Mouse (Mus musculus): ENCODE measurements around the gene Wipf3. TPM values are rescaled to one million over a fixed set of nuclear protein-coding genes. Genes with fewer than 3 reads are reported as not detected.
A peak's percentile ranks its signal among the peaks of the same experiment; 100 is the strongest.

Wipf3 gene
- polyA plus RNA-seq, 1 experiment from 2014 or later = 1.4 TPM

- Histone ChIP-seq H3K9ac (no peak overlapping the region), H3K4me1 (peaks cover 24% of the 10 kb centered on the region), H3K4me2 (replicated peaks) (no peak overlapping the region), H3K27me3 (no peaks in the 10 kb centered on the region), H3K27ac (peak overlapping the region; percentile 75; the same call in 1 of the 2 replicates), H3K4me3 (no peak overlapping the region), H3K9me3 (no peaks in the 10 kb centered on the region), H3K36me3 (no peaks in the 10 kb centered on the region)
- WGBS = 57% methylated on average over 5 of the region's 5 CpGs
- ATAC-seq (ENCODE audit: insufficient number of reproducible peaks, insufficient read depth, low FRiP score, low TSS enrichment) = no peak
Measured at GRCm38 (mm10) chr6:54507808-54508207, 78.4 kb downstream of the Wipf3 start.

GRCm38 (mm10) chr6:54508256-54508793 lies 78.9 kb downstream of the Wipf3 start:
- whole genome bisulfite sequencing = 41% methylated on average over 6 of the region's 6 CpGs
- ATAC-seq (ENCODE audit: insufficient number of reproducible peaks, insufficient read depth, low FRiP score, low TSS enrichment) = peak; percentile 66

DNA sequence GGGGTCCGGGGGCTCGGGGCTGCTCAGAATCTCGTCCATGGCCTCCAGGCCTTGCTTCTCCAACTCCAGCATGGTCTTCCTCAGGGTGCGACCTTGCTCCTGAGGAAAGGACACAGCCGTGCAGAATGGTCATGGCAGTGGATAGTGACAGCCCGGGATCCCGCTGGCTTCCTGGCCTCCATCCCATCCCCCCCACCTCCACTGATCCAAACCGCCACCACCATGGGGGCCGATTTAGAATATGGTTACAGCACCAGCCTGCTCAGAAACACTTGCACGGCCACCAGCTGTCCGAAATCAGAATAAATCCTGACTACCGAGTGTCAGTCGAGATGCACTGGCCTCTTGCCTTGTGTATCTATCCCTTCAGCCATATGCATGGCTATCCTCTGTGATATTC lies 79.9 kb downstream of the Wipf3 start:
- Histone ChIP-seq H3K4me3 (no peak overlapping the region), H3K4me2 (replicated peaks) (no peak overlapping the region), H3K4me1 (peaks cover 24% of the 10 kb centered on the region), H3K27ac (peak overlapping the region; percentile 50; the same call in 1 of the 2 replicates), H3K27me3 (0 out of 2 replicates have a peak, but pooled peaks cover 2% of the 10 kb centered on the region), H3K36me3 (no peaks in the 10 kb centered on the region), H3K9ac (no peak overlapping the region), H3K9me3 (no peaks in the 10 kb centered on the region)
- no peak for ATAC-seq (ENCODE audit: insufficient number of reproducible peaks, insufficient read depth, low FRiP score, low TSS enrichment)
- 81% methylated on average over 13 of the region's 13 CpGs for WGBS

More at GRCm38 (mm10) chr6:54508256-54508793, 78.9 kb downstream of the Wipf3 start:
- no peak overlapping the region for H3K9ac ChIP-seq
- peak overlapping the region; percentile 75 for H3K27ac ChIP-seq
- no peaks in the 10 kb centered on the region for H3K27me3 ChIP-seq
- H3K4me3 ChIP-seq = no peak overlapping the region
- peaks cover 24% of the 10 kb centered on the region for H3K4me1 ChIP-seq
- H3K9me3 ChIP-seq = no peaks in the 10 kb centered on the region
- H3K4me2 ChIP-seq (replicated peaks) = no peak overlapping the region
- no peaks in the 10 kb centered on the region for H3K36me3 ChIP-seq

DNA sequence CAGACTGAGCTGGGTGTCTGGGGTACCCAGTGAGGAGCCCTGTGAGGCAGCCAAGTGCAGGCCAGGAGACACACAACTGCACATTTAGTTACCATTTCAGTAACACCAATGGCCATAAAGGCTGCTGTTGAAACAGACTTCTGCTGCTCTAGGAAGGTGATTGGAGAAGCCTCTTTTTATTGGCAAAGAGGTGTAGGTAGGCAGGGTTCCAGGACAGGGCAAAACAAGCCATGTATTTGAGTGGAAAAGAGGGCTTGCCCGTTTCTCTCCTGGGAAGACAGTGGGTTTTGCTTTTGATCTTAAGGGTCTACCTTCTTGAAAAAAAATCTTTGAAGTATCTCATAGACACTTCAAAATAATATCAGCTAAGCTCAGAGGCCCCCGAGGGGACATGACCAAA lies 82.9 kb downstream of the Wipf3 start:
- no peaks in the 10 kb centered on the region for H3K9me3 ChIP-seq
- H3K27ac ChIP-seq = no peak overlapping the region
- H3K9ac ChIP-seq = no peak overlapping the region
- no peak overlapping the region for H3K4me2 ChIP-seq (replicated peaks)
- ATAC-seq (ENCODE audit: insufficient number of reproducible peaks, insufficient read depth, low FRiP score, low TSS enrichment) = no peak
- H3K36me3 ChIP-seq = no peaks in the 10 kb centered on the region
- no peak overlapping the region for H3K4me3 ChIP-seq
- 0 out of 2 replicates have a peak, but pooled peaks cover 2% of the 10 kb centered on the region for H3K27me3 ChIP-seq
- peaks cover 22% of the 10 kb centered on the region for H3K4me1 ChIP-seq
- 60% methylated on average over 2 of the region's 2 CpGs for WGBS

GRCm38 (mm10) chr6:54516512-54517134 lies 87.2 kb downstream of the Wipf3 start:
- H3K27me3 ChIP-seq = 0 out of 2 replicates have a peak, but pooled peaks cover 2% of the 10 kb centered on the region
- H3K4me2 ChIP-seq (replicated peaks) = no peak overlapping the region
- WGBS = 84% methylated on average over 2 of the region's 2 CpGs
- no peak overlapping the region for H3K27ac ChIP-seq
- no peak overlapping the region for H3K9ac ChIP-seq
- 0 out of 2 replicates have a peak, but pooled peaks have one; percentile 41 for ATAC-seq (ENCODE audit: insufficient number of reproducible peaks, insufficient read depth, low FRiP score, low TSS enrichment)
- H3K9me3 ChIP-seq = no peaks in the 10 kb centered on the region
- no peaks in the 10 kb centered on the region for H3K4me1 ChIP-seq
- H3K36me3 ChIP-seq = no peaks in the 10 kb centered on the region
- H3K4me3 ChIP-seq = no peak overlapping the region

DNA sequence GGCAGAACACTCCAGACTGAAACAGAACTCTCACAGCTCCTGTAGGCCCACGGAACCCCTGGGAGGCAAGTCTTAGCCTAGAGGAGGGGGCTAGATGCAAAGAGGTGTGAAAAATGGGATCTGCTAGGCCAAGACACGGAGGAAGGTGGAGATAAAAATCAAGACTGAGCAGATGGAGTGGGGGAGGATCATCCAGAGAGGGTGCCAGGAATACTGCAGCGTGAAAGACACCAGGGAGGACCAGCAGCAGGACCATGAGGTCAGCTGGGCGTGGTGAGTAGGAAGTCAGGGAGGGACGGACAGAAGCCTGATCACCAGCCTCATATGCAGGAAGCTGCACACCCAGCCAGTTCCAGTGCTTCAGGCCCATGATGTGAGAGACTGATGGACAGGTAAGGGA lies 89.4 kb downstream of the Wipf3 start:
- no peak for ATAC-seq (ENCODE audit: insufficient number of reproducible peaks, insufficient read depth, low FRiP score, low TSS enrichment)
- no peak overlapping the region for H3K9ac ChIP-seq
- 68% methylated on average over 5 of the region's 5 CpGs for WGBS
- H3K4me3 ChIP-seq = no peak overlapping the region
- H3K36me3 ChIP-seq = no peaks in the 10 kb centered on the region
- H3K27me3 ChIP-seq = 0 out of 2 replicates have a peak, but pooled peaks cover 2% of the 10 kb centered on the region
- no peaks in the 10 kb centered on the region for H3K9me3 ChIP-seq
- H3K4me1 ChIP-seq = no peaks in the 10 kb centered on the region
- no peak overlapping the region for H3K27ac ChIP-seq
- no peak overlapping the region for H3K4me2 ChIP-seq (replicated peaks)

- H3K36me3 ChIP-seq = no peaks in the 10 kb centered on the region
- H3K4me3 ChIP-seq = no peak overlapping the region
- H3K4me2 ChIP-seq (replicated peaks) = no peak overlapping the region
- peaks cover 3% of the 10 kb centered on the region; the same call in 1 of the 2 replicates for H3K4me1 ChIP-seq
- no peak overlapping the region for H3K27ac ChIP-seq
- 86% methylated on average over 8 of the region's 8 CpGs for WGBS
- no peak for ATAC-seq (ENCODE audit: insufficient number of reproducible peaks, insufficient read depth, low FRiP score, low TSS enrichment)
- H3K9me3 ChIP-seq = no peaks in the 10 kb centered on the region
- no peak overlapping the region for H3K9ac ChIP-seq
- H3K27me3 ChIP-seq = no peaks in the 10 kb centered on the region
Measured at GRCm38 (mm10) chr6:54528666-54529065, 99.3 kb downstream of the Wipf3 start.

GRCm38 (mm10) chr6:54530182-54530581 lies 100.8 kb downstream of the Wipf3 start:
- H3K9ac ChIP-seq = no peak overlapping the region
- H3K4me1 ChIP-seq = peaks cover 3% of the 10 kb centered on the region; the same call in 1 of the 2 replicates
- no peaks in the 10 kb centered on the region for H3K36me3 ChIP-seq
- 74% methylated on average over 2 of the region's 2 CpGs for WGBS
- H3K4me2 ChIP-seq (replicated peaks) = no peak overlapping the region
- H3K27me3 ChIP-seq = no peaks in the 10 kb centered on the region
- no peak overlapping the region for H3K4me3 ChIP-seq
- no peak overlapping the region for H3K27ac ChIP-seq
- H3K9me3 ChIP-seq = no peaks in the 10 kb centered on the region
- ATAC-seq (ENCODE audit: insufficient number of reproducible peaks, insufficient read depth, low FRiP score, low TSS enrichment) = no peak

GRCm38 (mm10) chr6:54531048-54531481 lies 101.7 kb downstream of the Wipf3 start:
- ATAC-seq (ENCODE audit: insufficient number of reproducible peaks, insufficient read depth, low FRiP score, low TSS enrichment) = no peak
- no peak overlapping the region for H3K27ac ChIP-seq

GRCm38 (mm10) chr6:54535485-54535884 lies 106.1 kb downstream of the Wipf3 start:
- H3K4me2 ChIP-seq (replicated peaks) = no peak overlapping the region
- H3K4me3 ChIP-seq = no peak overlapping the region
- peaks cover 13% of the 10 kb centered on the region for H3K4me1 ChIP-seq
- H3K27me3 ChIP-seq = no peaks in the 10 kb centered on the region
- H3K9ac ChIP-seq = no peak overlapping the region
- WGBS = 88% methylated on average over 4 of the region's 4 CpGs
- no peaks in the 10 kb centered on the region for H3K9me3 ChIP-seq
- no peaks in the 10 kb centered on the region for H3K36me3 ChIP-seq
- no peak for ATAC-seq (ENCODE audit: insufficient number of reproducible peaks, insufficient read depth, low FRiP score, low TSS enrichment)
- H3K27ac ChIP-seq = no peak overlapping the region

More at GRCm38 (mm10) chr6:54531048-54531481, 101.7 kb downstream of the Wipf3 start:
- Histone ChIP-seq H3K4me2 (replicated peaks) (no peak overlapping the region), H3K27me3 (no peaks in the 10 kb centered on the region), H3K4me3 (no peak overlapping the region), H3K9me3 (no peaks in the 10 kb centered on the region), H3K9ac (no peak overlapping the region), H3K4me1 (peaks cover 3% of the 10 kb centered on the region; the same call in 1 of the 2 replicates), H3K36me3 (no peaks in the 10 kb centered on the region)
- 56% methylated on average over 8 of the region's 8 CpGs for WGBS

- no peak overlapping the region for H3K4me3 ChIP-seq
- no peak overlapping the region for H3K9ac ChIP-seq
- no peak for ATAC-seq (ENCODE audit: insufficient number of reproducible peaks, insufficient read depth, low FRiP score, low TSS enrichment)
- H3K36me3 ChIP-seq = no peaks in the 10 kb centered on the region
- H3K27ac ChIP-seq = no peak overlapping the region
- WGBS = 74% methylated on average over 7 of the region's 7 CpGs
- H3K4me1 ChIP-seq = peaks cover 11% of the 10 kb centered on the region
- no peaks in the 10 kb centered on the region for H3K27me3 ChIP-seq
- H3K9me3 ChIP-seq = no peaks in the 10 kb centered on the region
- no peak overlapping the region for H3K4me2 ChIP-seq (replicated peaks)
Measured at GRCm38 (mm10) chr6:54537053-54537452, 107.7 kb downstream of the Wipf3 start.

DNA sequence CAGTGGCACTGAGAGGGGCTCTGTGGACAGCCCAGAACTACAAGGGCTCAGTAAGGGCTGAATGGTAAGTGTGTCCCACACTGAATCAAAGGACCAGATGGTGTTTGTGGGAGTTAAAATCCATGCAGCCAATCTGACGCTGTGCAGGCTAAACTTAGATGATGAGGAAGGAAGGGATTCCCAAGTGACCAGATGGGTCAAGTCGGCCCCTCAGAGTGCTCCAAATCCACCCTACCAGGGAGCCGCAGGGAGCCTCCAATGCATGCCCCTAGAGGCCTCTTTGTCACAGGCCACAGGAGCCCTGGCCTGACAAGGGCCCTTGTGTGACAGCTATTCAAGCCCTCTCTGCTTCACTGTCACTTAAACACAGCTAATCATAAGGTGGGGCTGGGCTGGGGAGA lies 109.4 kb downstream of the Wipf3 start:
- Histone ChIP-seq H3K27ac (no peak overlapping the region), H3K4me3 (no peak overlapping the region), H3K36me3 (no peaks in the 10 kb centered on the region), H3K9ac (no peak overlapping the region), H3K27me3 (no peaks in the 10 kb centered on the region), H3K9me3 (no peaks in the 10 kb centered on the region), H3K4me1 (peaks cover 11% of the 10 kb centered on the region), H3K4me2 (replicated peaks) (no peak overlapping the region)
- 8% methylated on average over 3 of the region's 3 CpGs for WGBS
- ATAC-seq (ENCODE audit: insufficient number of reproducible peaks, insufficient read depth, low FRiP score, low TSS enrichment) = no peak
